Mouse (Mus musculus): ENCODE results near the gene Elmod3.

The Elmod3 gene

GRCm38 (mm10) chr6:72597956-72598753, at the start of gene Elmod3, which contains the start of gene Retsat:
Gene Elmod3, minus strand, starts transcription at chr6:72598413.
Gene Retsat, plus strand, starts transcription at chr6:72598475.
- peak; percentile 90 for DNase-seq

GRCm38 (mm10) chr6:72647383-72647820, 49.2 kb upstream of the Elmod3 start:
- DNase-seq, result no peak

DNA sequence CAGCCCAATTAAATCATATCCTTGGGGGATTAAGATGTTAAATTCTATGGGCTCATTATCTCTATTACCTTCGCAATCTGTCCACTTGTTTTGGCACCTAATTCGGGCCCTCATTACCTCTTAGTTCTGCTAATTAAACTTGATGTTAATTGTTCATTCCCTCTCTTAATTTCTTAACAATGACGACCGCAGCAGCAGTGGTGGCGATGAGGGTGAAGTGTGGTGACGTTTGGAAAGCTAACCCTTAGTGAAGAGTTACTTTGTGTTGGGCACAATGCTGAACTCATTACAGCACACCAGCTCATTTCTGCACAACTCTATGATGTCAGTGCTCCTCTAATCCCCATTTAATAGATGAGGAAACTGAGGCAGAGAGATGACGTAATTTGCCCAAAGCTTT, 47.2 kb upstream of the Elmod3 start:
- DNase-seq, result no peak

DNA sequence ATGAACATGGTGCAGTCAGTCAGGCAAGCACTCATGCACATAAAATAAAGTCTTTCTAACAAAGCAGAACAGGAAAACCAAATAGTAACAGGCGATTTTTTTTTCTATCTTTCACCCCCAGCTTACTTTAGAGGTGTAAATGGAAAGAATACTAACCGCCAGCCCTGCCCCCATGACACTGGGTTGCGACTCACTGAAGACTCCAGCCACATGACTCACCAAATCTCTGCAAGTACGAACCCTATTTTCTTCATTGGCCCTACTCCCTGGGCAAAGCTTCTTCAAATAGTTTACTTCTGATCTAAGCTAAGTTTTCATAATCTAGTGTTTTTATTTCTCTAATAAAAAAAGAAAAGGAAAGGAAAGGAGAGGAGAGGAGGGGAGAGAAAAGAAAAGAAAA, 46.4 kb upstream of the Elmod3 start:
- DNase-seq, result no peak

DNA sequence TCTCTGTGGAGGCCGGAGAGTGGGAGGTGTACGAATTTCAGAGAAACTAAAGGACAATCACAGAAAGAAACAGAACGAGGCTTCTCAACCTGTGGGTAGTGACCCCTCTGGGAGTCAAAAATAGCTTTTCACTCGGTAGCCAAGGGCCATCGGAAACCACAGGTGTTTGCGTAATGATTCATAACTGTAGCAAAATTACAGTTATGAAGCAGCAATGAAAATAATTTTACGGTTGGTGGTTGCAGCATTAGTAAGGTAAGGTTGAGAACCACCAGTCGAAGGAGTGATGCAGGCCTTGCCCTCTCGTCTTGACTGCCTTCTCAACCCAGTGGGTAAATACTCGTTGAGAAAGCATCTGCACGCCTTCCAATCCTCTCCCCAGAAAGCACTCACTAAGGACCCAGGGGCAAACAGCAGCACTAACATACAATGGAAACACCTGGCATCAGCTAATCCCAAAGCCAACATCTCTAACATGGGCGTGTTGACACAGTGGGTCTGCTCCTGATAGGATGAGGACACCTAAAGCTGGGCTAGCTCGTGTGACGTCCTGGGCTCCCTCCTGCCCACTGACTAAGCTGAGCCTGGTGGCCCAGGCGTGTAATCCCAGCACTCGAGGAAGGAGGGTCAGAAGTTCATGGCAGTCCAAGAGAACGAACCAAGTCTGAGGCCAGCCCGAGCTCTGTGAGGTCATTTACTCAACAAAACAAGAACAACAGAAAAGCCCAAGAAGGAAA, 43.2 kb upstream of the Elmod3 start:
- no peak for DNase-seq

- DNase-seq, result no peak
Measured at GRCm38 (mm10) chr6:72636940-72637339, 38.7 kb upstream of the Elmod3 start.

- no peak for DNase-seq
Measured at GRCm38 (mm10) chr6:72635760-72636431, 37.7 kb upstream of the Elmod3 start.

- no peak for DNase-seq
Measured at GRCm38 (mm10) chr6:72634311-72634710, 36.1 kb upstream of the Elmod3 start.

GRCm38 (mm10) chr6:72631700-72632099, 33.5 kb upstream of the Elmod3 start:
- no peak for DNase-seq

GRCm38 (mm10) chr6:72630961-72631360, 32.7 kb upstream of the Elmod3 start:
- no peak for DNase-seq

DNA sequence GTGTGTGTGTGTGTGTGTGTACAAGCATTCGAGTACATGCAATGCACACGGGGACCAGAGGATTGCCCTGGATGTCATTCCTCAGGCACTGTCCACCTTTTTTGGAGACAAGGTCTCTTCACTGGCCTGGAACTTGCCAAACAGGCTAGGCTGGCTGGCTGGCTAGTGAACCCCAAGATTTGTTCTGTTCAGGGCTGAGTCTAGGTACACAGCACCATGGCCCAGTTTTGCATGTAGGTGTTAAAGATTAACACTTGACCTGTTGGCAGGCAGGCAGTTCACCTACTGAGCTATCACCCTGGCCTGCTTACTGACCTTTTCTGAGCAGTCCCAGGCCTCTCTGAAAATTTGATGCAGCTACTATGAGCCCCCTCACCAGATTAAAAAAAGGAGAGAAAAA, 32.2 kb upstream of the Elmod3 start:
- DNase-seq, result no peak

DNA sequence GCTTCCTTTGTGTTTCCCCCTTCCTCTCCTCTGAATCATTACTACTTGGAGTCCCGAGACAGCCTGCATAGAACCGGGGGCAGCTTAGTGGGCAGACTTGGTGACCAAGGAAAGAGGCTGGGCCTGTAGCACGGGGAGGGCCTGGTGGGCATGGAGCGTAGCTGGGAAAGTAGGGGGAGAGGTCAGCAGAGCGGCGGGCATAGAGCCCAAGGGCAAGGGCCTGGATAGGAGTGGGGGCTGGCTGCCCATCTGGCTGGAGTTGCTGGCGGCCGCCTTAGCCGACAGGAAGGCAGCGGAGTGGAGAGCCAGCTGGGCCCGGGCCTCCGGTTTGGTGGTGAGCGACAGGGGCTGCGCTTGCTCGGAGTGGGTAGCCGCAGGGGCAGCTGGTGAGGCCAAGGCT, 29.1 kb upstream of the Elmod3 start:
- DNase-seq, result no peak

DNA sequence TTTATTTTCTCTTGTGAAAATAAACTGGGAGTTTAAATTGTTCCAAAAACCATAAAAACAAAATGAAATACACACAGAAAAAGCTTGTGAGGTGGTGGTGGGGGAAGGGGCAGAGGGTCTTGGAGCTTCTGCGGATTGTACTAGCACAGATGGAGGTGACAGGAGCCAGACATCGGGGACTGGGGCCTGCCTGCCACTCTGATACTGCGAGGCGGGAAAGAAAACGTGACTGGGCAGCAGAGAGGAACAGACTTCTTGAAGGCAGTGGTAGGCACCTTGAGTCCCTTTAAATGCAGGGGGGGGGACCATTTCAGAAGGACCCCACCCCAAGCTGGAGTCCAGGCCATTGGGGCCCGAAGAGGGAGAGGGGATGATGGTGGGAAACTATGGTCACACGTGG, 28.2 kb upstream of the Elmod3 start:
- no peak for DNase-seq

- DNase-seq, result no peak
Measured at GRCm38 (mm10) chr6:72623661-72624402, 25.6 kb upstream of the Elmod3 start.

- no peak for DNase-seq
Measured at GRCm38 (mm10) chr6:72622917-72623316, 24.7 kb upstream of the Elmod3 start.

DNA sequence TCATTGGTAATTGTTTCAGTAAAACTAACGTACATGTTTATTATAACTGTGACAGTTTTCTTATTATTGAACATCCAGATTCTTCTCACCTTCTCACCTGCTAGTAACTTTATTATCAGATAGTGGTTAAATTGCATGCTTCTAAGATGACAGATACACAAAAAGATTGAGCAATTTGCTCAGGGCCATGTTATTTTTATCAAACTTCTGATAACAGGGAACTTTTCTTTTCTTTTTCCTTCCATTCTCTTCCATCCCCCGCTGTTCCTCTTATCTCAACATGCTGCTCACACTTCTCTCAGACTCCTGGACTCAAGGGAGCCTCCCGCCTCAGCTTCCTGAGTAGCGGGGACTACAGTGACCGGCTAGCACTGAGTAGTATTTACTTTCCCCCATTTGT, 22.7 kb upstream of the Elmod3 start:
- DNase-seq, result no peak

DNA sequence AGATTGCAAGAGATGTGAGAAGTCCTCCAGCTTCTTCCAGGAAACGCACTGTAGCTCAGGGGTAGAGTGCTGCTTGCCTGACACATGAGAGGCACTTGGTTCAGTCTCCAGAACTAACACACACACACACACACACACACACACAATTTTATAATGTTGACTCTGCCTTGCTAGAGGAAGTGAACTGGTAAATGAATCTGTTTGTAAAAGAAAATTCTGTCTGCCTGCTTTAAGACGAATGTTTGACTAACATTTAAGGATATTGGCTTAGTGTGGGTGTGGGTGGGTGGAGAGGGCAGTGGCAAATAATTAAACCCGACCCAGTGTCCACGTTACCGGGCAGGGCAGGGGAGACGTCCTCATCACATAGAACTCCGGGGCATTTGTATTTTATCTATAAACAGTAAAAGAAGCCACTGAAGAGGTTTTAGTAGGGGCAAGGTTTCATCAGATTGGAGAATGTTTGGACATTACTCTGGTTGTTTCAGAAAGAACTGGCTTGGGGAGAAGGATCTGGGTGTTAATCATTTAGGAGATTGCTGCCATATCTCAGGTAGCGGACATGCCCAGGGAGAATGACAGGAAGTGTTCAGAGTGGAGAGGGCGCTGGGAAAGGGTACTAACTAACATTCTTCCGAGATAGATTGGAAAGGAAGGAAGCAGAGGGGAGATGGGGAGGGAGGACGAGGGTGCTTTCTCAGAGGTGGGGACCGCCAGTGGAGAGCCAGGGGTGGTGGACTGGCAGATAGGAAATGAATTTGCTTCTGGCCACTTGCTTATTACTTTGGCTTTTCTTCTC, 21.7 kb upstream of the Elmod3 start:
- DNase-seq, result no peak

DNA sequence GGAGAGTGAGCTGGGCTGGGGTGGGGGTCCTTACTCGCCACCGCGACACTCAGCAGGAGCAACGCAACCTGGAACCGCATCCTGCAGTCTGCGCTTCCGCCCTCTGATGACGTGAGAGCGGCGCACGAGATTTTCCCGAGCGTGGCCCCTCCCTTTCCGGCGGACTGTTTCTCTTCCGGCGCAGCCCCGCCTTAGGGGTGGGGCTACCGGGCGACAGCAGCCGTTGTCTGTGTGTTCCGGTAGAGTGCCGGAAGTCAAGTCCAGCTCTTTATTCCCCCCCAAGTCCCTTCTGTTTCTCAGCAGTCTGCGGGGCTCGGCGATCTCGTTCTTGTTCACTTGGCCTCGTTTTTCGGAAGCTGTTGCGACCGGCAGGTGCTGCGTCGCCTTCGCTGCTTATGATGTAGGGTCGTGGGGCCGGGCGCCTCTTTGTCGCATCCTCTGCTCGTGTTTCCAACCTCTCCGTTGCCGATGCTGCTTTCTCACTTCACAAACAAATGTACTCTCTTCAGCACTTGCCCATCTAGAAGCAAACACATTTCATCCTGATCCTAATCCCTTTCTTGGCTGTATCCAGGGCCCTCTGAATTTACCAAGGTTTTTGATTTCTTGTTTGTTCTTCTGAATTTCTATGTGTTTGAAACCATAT, 18.6 kb upstream of the Elmod3 start, which contains the start of gene Tgoln1:
Gene Tgoln1 (minus strand): TSS at position 358 of the 646 bp plus-strand sequence.
- peak; percentile 94 for DNase-seq

- DNase-seq, result peak; percentile 46
Measured at GRCm38 (mm10) chr6:72615561-72616375, 17.6 kb upstream of the Elmod3 start.

- no peak for DNase-seq
Measured at GRCm38 (mm10) chr6:72615151-72615550, 16.9 kb upstream of the Elmod3 start.
